Mouse (Mus musculus) forebrain, embryonic 16.5 days (tissue): ENCODE measurements around the gene Dph5. TPM values are rescaled to one million over a fixed set of nuclear protein-coding genes. Genes with fewer than 3 reads are reported as not detected.
A peak's percentile ranks its signal among the peaks of the same experiment; 100 is the strongest.

Experiments used
- ATAC-seq: fragments of 200-750 bp; cut with Nextera tagmentation; 2 replicates; pipeline ENCODE4 v1.8.0; 2017; ENCODE audit warnings: mild to moderate bottlenecking, moderate library complexity
- H3K27ac ChIP-seq: fragments of 300-500 bp; sonication (generic); 2 replicates; pipeline ENCODE4 v1.5.1; 2014; ENCODE audit warnings: low read length, control low read depth
- H3K27me3 ChIP-seq: fragments of 300-500 bp; sonication (generic); replicated peaks from 2 replicates; pipeline ENCODE4 v1.6.1; 2014; ENCODE audit warnings: low read length; ENCODE audit not compliant: control insufficient read depth, insufficient read depth
- H3K36me3 ChIP-seq: fragments of 300-500 bp; sonication (generic); 2 replicates; pipeline ENCODE4 v1.6.1; 2014; ENCODE audit not compliant: control insufficient read depth, insufficient read depth
- H3K4me1 ChIP-seq: fragments of 300-500 bp; sonication (generic); replicated peaks from 2 replicates; pipeline ENCODE4 v1.6.1; 2014; ENCODE audit warnings: low read length; ENCODE audit not compliant: control insufficient read depth, insufficient read depth
- H3K4me2 ChIP-seq: fragments of 300-500 bp; sonication (generic); 2 replicates; pipeline ENCODE4 v1.6.1; 2014; ENCODE audit warnings: mild to moderate bottlenecking, low read length, control low read depth
- H3K4me3 ChIP-seq: fragments of 300-500 bp; sonication (generic); replicated peaks from 2 replicates; pipeline ENCODE4 v1.5.1; 2014; ENCODE audit warnings: mild to moderate bottlenecking, low read length, control low read depth
- H3K9ac ChIP-seq: fragments of 300-500 bp; sonication (generic); replicated peaks from 2 replicates; pipeline ENCODE4 v1.6.1; 2014; ENCODE audit warnings: low read depth, low read length, control low read depth
- H3K9me3 ChIP-seq: fragments of 300-500 bp; sonication (generic); 2 replicates; pipeline ENCODE4 v1.6.1; 2016; ENCODE audit warnings: low read length; ENCODE audit not compliant: control insufficient read depth
- WGBS: fragments of 180-500 bp; shearing (Covaris S2); extraction: QIAGEN DNeasy Blood & Tissue Kit; methylation state at CpG from one replicate; pipeline ENCODE4 v1.1.7; 2014; 5-methylcytosine and 5-hydroxymethylcytosine counted together
- polyA plus RNA-seq: library from polyadenylated mRNA; unstranded; fragments of >200 nt; fragmentation: Nextera tagmentation; extraction: Ambion mirVana; gene quantifications from 2 replicates; pipeline ENCODE4 v1.2.1, GENCODE M21; 2015

Gene Dph5
- polyA plus RNA-seq, 1 experiment from 2014 or later, result 30.2 TPM

GRCm38 (mm10) chr3:115962028-115962415 is 74.4 kb downstream of the Dph5 start:
- WGBS, result 38% methylated on average over 4 of the region's 4 CpGs
- H3K4me3 ChIP-seq, result no peak overlapping the region
- no peak overlapping the region for H3K9ac ChIP-seq
- no peak overlapping the region for H3K27ac ChIP-seq
- peaks cover 2% of the 10 kb centered on the region; the same call in 1 of the 2 replicates for H3K4me1 ChIP-seq
- H3K36me3 ChIP-seq, result no peaks in the 10 kb centered on the region; the same call in 1 of the 2 replicates
- no peak overlapping the region for H3K4me2 ChIP-seq
- no peaks in the 10 kb centered on the region for H3K27me3 ChIP-seq
- no peaks in the 10 kb centered on the region for H3K9me3 ChIP-seq
- no peak for ATAC-seq

GRCm38 (mm10) chr3:115963597-115963996 is 76.0 kb downstream of the Dph5 start:
- H3K4me1 ChIP-seq, result peaks cover 2% of the 10 kb centered on the region; the same call in 1 of the 2 replicates
- WGBS, result 97% methylated on average over 1 of the region's 1 CpGs
- no peaks in the 10 kb centered on the region for H3K9me3 ChIP-seq
- no peaks in the 10 kb centered on the region for H3K27me3 ChIP-seq
- no peak overlapping the region for H3K27ac ChIP-seq
- H3K4me3 ChIP-seq, result no peak overlapping the region
- H3K9ac ChIP-seq, result no peak overlapping the region
- no peak overlapping the region for H3K4me2 ChIP-seq
- no peaks in the 10 kb centered on the region for H3K36me3 ChIP-seq
- no peak for ATAC-seq

DNA sequence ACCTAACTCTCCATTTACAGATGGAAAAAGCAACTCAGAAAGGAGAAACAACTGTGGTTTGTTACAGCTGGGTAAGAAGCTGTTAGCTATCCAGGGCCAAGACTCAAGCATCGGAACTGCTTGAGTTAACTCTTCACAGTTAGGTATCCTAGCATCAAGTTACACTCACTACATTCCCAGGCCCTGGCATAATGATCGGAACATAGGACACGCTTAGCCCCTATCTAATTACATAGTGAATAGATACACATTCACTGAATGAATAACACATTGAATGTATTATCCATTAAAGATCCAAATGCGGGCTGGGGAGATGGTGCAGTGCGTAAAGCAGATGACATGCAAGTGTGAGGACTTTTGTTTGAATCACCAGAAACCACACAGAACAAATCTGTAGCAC is 76.4 kb downstream of the Dph5 start:
- Histone ChIP-seq H3K36me3 (no peaks in the 10 kb centered on the region), H3K9ac (no peak overlapping the region), H3K4me1 (peaks cover 2% of the 10 kb centered on the region; the same call in 1 of the 2 replicates), H3K27ac (no peak overlapping the region), H3K9me3 (no peaks in the 10 kb centered on the region), H3K4me3 (no peak overlapping the region), H3K27me3 (no peaks in the 10 kb centered on the region), H3K4me2 (no peak overlapping the region)
- 73% methylated on average over 5 of the region's 5 CpGs for WGBS
- ATAC-seq, result no peak

DNA sequence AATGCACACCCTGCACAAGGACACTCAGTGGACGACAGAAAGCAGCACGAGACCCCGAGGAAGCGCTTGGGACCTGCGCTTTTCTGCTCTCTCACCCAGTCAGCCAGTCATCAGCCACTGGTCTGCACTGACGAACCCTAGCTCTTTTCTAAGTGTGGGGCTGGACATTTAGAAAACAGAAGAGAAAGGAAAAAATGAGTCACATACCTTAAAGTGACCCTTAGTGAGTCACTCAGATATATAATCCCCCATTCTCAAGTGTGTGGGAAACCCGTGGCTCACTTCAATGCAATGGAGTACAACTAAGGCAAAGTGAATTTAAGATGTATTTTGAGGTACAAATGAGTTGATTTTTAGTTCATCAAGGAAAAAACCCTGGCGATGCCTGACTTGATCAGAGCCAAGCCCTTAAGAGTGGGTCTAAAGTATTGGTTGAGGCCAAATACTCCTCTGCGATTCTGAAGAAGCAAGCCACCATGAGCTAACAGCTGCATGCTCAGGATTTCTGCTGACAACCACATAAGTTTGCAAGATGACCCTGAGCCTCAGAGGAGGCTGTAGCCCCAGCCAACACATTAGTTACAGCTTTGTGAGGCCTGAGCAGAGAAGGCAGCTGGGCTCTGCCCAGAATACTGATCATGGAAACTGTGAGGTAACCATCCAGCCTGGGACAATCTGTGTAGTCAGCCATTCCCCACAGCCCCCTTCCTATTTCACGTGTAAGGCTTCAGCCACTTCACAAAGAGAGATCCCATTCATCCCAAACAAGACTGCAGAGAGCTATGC is 81.3 kb downstream of the Dph5 start:
- peak; percentile 80 for ATAC-seq
- WGBS, result 75% methylated on average over 10 of the region's 10 CpGs
- Histone ChIP-seq H3K27ac (no peak overlapping the region), H3K4me3 (no peak overlapping the region), H3K36me3 (peaks cover 7% of the 10 kb centered on the region; the same call in 1 of the 2 replicates), H3K27me3 (no peaks in the 10 kb centered on the region), H3K9me3 (no peaks in the 10 kb centered on the region), H3K4me2 (no peak overlapping the region), H3K4me1 (peaks cover 2% of the 10 kb centered on the region; the same call in 1 of the 2 replicates), H3K9ac (no peak overlapping the region)

DNA sequence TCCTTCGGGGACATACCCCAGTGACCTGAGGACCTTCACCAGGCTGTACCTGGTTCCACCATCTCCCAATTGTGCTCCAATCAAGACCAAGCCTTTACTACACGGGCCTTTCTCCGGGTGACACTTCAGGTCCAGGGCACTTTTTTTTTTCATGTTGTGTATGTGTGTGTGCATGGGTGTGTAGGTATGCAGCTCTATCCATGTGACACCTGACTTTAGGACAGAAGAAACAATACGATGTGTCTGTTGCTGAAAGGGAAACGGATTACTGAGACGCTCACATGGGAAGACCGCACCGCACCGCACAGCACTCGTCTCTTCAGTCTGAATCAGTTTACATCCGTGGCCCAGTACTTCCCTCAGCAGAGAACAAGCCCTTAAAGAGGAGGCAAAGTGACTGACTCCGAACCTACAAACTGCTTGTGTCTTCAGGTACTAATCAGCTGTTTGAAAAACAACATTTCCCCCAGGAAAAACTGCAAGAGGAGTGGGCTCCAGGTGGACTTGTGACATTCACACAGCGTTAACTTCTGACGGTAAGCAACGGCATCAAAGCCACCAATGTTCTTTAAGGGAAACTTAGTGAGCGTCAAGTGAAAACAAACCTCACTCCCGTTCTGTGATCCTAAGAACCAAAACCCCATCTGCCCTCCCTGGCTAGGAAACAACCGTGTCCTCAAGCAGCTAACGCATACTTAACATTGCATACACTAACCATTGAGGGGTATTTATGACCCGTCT is 83.6 kb downstream of the Dph5 start:
- H3K36me3 ChIP-seq, result peaks cover 11% of the 10 kb centered on the region; the same call in 1 of the 2 replicates
- WGBS, result 93% methylated on average over 20 of the region's 20 CpGs
- no peak for ATAC-seq

GRCm38 (mm10) chr3:115971891-115972646 is 84.4 kb downstream of the Dph5 start:
- H3K27me3 ChIP-seq, result no peaks in the 10 kb centered on the region
- H3K4me1 ChIP-seq, result no peaks in the 10 kb centered on the region
- no peak for ATAC-seq
- H3K9ac ChIP-seq, result no peak overlapping the region
- WGBS, result 92% methylated on average over 14 of the region's 14 CpGs
- no peak overlapping the region for H3K4me2 ChIP-seq
- no peaks in the 10 kb centered on the region for H3K9me3 ChIP-seq
- no peak overlapping the region for H3K27ac ChIP-seq
- H3K36me3 ChIP-seq, result peaks cover 11% of the 10 kb centered on the region; the same call in 1 of the 2 replicates
- H3K4me3 ChIP-seq, result no peak overlapping the region

More for the DNA sequence above, 83.6 kb downstream of the Dph5 start:
- Histone ChIP-seq H3K9me3 (no peaks in the 10 kb centered on the region), H3K4me1 (no peaks in the 10 kb centered on the region), H3K27ac (no peak overlapping the region), H3K4me3 (no peak overlapping the region), H3K4me2 (no peak overlapping the region), H3K27me3 (no peaks in the 10 kb centered on the region), H3K9ac (no peak overlapping the region)

- H3K4me2 ChIP-seq, result no peak overlapping the region
- no peaks in the 10 kb centered on the region for H3K4me1 ChIP-seq
- 91% methylated on average over 6 of the region's 6 CpGs for WGBS
- H3K27me3 ChIP-seq, result no peaks in the 10 kb centered on the region
- H3K9ac ChIP-seq, result no peak overlapping the region
- H3K4me3 ChIP-seq, result no peak overlapping the region
- ATAC-seq, result no peak
- no peaks in the 10 kb centered on the region for H3K9me3 ChIP-seq
- H3K27ac ChIP-seq, result no peak overlapping the region
- H3K36me3 ChIP-seq, result peaks cover 19% of the 10 kb centered on the region; the same call in 1 of the 2 replicates
Measured at GRCm38 (mm10) chr3:115974228-115974627, 86.6 kb downstream of the Dph5 start.

GRCm38 (mm10) chr3:115974995-115975394 is 87.4 kb downstream of the Dph5 start:
- Histone ChIP-seq H3K9ac (no peak overlapping the region), H3K27ac (no peak overlapping the region), H3K4me2 (no peak overlapping the region), H3K9me3 (no peaks in the 10 kb centered on the region), H3K27me3 (no peaks in the 10 kb centered on the region), H3K4me3 (no peak overlapping the region), H3K4me1 (no peaks in the 10 kb centered on the region), H3K36me3 (peaks cover 16% of the 10 kb centered on the region; the same call in 1 of the 2 replicates)
- 95% methylated on average over 10 of the region's 10 CpGs for WGBS
- ATAC-seq, result no peak

DNA sequence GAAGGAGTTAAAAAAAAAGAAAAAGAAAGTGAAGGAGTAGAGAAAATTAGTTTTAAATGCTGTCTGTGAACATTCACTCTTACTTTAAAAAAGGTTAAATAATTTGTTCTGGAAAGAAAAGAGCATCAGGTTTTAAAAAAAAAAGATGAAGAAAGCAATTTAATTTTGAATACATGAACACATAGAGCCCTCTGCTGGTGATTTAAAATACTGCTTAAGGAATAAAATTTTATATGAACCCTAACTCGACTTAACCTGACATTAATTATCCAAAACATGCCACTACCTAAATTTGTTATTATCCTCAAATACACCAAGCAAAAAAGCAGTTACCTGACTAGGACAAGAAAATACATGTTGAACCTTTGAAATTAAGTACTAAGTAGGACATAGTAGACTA is 91.4 kb downstream of the Dph5 start:
- no peak overlapping the region for H3K9ac ChIP-seq
- no peak overlapping the region for H3K27ac ChIP-seq
- no peak overlapping the region for H3K4me2 ChIP-seq
- H3K9me3 ChIP-seq, result no peaks in the 10 kb centered on the region
- H3K4me1 ChIP-seq, result no peaks in the 10 kb centered on the region
- 29% methylated on average over 1 of the region's 1 CpGs for WGBS
- ATAC-seq, result no peak
- H3K27me3 ChIP-seq, result no peaks in the 10 kb centered on the region
- H3K36me3 ChIP-seq, result peaks cover 26% of the 10 kb centered on the region
- no peak overlapping the region for H3K4me3 ChIP-seq
